Mouse (Mus musculus) urinary bladder, postnatal 4 days (tissue): ENCODE results near the gene Espl1.

Source experiments
- DNase-seq, 2 experiments: peaks; one replicate each; pipeline ENCODE4 v3.0.0; 2021 to 2022; ENCODE audit warnings: low spot score in 2 of 2

The Espl1 gene

GRCm38 (mm10) chr15:102295633-102296367 is at the start of gene Espl1:
Gene Espl1, plus strand, starts transcription at chr15:102296266.
- DNase-seq = peak; percentile 85 to 94

- peak; percentile 95 to 98 for DNase-seq
Measured at GRCm38 (mm10) chr15:102246866-102247251, 49.2 kb upstream of the Espl1 start.

GRCm38 (mm10) chr15:102247252-102248130 is 48.6 kb upstream of the Espl1 start:
- peak; percentile 77 for DNase-seq

DNA sequence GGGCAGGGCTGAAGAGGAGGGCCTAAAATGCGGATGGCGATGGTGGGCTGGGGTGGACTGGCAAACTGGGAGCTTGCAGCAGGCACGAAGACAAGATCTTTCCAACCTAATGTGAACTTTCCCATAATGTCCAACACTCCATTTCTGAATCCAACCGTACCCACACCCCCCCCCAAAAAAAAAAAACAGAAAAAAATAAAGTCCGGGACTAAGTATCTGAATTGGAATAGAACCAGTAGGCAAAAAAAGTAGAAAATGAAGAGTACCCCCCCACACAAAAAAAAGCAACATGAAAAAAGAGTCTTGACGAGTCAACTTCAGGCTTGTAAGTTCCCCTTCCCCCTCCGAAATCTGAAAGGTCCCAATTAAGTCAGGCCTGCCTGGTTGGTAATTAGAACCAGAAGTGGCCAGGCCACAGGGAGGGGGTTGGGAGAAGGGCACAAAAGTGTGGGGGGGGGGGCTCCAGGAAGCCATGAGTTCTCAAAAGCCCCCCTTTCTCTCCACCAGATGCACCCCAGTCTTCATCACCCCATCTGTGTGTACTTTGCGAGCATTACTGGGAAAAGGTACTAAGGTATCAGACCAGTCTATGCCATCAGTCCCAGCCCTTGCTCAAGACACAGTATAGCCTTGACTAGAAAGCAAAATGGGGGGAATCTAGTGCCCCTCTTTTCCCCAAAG is 47.8 kb upstream of the Espl1 start:
- DNase-seq = no peak

- no peak for DNase-seq
Measured at GRCm38 (mm10) chr15:102248812-102249191, 47.3 kb upstream of the Espl1 start.

DNA sequence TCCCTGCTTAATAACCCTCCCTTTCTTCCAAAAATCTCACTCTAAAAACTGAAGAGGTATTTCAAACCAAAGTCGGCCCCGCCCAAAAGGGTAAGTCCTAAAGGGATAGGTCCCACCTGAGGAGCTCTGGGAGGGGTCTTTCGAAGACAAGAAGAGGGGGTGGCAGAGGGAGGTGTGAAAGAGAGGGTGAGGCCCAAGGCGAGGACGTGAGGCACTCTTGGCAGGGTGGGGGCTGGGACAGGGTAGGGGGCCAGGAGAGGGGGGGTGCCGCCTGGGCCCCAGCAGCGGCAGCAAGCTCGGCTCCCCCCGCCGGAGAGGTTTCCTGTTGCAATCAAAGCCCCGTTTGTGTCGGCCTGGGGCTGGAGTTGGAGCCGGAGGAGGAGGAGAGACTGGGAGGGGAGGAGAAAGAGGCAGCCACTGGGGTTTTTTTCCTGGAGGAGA is 46.8 kb upstream of the Espl1 start:
- DNase-seq = no peak

DNA sequence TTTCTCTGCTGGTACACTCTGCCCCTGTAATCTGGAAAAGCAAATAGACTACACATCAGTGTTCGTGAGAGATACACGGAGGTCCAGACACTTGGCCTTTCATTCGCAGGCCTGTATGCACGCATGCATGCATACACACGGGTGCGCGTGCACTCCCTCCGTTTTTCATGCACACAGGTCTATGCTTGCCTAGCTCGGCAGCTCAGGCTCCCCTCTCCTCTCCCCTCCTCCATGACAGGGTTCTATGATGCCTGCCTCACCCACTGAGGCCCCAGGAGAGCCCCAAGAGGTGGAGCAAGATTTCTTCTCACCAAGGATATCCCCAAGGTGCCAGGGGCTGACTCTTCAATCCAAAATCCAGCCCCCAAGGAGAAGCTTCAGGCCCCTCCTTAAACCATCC is 46.1 kb upstream of the Espl1 start:
- no peak for DNase-seq

- no peak for DNase-seq
Measured at GRCm38 (mm10) chr15:102250521-102250920, 45.5 kb upstream of the Espl1 start.

GRCm38 (mm10) chr15:102255547-102256255 is 40.4 kb upstream of the Espl1 start:
- DNase-seq = peak in 1 of 2 experiments; percentile 59

DNA sequence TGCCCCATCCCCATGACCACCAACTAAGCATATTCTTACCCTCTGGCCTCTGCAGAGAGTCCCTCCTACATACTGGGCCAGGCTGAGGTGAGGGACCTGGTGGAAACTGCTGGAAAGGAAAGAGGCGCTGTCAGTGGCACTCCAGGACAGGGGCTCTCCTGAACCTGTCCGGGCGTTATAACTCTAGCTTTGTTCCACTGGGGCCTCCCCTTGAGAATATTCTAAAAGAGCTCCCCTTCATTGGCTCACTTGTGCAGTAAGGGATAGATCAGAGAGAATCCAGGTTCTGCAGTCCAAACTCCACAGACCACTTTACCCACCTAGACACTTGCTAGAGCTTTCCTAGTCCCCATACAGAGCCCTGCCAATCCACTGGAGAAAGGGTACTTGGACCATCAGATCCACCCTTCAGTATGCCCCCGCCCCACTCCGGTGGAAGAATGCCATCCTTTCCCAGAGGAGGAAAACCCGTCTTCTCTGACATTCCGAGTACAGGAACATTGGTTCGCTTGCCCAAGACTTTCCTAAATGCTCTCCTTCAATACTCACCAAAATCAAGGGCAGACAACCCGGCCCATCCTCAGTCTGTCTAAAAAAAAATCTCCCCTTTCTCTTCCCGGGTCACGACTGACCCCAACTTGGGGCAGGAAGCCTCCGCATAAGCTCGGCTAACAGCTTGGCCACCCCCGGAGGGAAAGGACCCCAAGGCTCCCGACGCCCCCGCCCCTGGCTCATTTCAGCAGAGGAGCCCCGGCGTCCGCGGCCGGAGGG is 39.5 kb upstream of the Espl1 start:
- DNase-seq = no peak

DNA sequence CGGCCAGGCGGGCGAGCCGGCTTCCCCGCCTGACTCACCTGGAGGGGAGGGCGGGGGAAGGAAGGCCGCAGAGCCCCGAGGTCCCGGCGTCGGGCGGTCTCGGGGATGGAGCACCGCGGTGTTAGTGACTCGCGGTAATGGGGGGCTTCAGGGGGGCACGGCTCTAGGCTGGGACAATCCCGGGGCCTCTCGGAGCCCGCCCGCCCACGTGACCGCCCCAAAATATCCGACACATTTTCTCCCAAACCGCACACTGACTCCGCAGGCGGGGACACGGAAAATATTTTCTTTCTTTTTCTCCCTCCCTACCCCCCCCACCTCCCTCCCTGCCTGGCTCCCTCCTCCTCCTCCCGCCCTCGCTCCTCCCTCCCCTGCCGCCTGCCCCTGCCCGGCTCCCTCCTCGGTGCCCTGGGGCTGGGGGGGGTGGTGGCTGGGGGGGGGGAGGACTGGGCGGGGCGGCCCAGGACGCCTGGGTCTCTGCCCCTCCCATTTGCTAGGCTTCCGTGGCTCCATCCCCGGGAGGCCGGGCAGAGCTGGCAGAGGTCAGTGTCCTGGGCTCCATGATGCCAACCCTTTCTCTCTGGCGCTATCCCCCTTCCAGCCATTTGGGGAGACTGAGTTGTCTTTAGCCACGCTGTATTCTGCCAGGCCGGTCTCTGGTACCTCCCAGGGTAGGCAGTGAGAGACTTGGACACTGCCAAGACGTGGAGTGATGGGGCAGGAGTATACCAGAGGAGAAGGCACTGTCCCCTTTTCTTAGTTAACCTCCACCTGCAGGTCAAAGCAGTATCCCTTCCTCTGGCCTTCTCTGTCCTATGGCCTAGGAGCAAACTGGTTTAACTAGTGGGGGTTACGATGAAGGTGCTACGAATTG is 38.6 kb upstream of the Espl1 start, which contains the start of gene Rarg:
Gene Rarg, minus strand, starts transcription at position 316 of the 874 bp plus-strand sequence.
- DNase-seq = peak in 1 of 2 experiments; percentile 55

DNA sequence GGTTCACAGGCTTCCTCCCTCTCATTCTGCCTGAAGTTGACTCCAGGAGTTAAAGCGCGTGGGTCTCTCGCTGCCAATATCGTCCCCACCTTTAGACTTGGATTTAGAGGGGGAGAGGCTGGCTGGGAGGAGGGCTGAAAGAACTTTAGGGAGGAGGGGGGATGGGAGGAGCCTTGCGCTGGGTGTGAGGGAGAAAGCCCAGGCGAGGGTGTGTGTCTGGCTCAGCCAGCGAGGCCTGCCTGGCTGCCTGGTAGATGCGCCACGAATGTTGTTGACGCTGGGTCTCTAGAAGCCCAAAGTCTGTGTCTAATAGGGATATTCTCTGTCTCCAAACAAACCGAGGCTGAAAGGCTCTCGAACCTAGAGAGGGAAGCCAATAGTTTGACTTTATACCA is 38.0 kb upstream of the Espl1 start:
- DNase-seq = peak in 1 of 2 experiments; percentile 61

DNA sequence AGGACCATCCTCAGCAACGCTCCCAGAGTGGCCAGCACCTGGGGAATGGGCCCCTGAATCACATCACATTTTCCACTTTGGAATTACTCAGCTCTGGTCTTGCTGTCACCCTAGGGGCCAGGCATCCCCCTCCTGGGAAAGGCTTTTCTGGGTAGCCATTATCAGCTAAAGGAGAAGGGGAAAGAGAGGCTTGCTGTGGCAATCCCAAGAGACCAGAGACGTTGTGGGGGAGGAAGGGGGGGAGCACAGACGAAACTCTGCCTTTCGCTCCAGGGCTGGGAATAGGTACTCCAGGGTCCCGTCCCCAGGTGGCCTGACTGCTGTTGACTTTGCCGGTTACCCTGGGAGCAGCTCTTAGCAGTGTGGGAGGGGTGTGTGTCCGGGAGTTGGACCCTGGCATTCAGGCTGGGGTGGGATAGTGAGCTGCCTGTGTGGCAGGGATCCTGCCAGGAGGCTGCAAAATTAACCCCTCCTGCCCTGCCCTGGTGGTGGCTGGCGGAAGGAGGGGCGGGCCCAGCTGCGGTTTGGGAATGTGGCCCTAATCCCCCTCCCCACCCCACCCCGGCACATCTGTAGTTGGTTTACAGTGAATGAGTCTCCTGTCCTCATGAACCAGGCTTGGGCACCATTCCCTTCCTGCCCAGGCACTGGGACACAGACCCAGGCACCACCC is 37.3 kb upstream of the Espl1 start:
- no peak for DNase-seq

GRCm38 (mm10) chr15:102262582-102262981 is 33.5 kb upstream of the Espl1 start:
- no peak for DNase-seq

DNA sequence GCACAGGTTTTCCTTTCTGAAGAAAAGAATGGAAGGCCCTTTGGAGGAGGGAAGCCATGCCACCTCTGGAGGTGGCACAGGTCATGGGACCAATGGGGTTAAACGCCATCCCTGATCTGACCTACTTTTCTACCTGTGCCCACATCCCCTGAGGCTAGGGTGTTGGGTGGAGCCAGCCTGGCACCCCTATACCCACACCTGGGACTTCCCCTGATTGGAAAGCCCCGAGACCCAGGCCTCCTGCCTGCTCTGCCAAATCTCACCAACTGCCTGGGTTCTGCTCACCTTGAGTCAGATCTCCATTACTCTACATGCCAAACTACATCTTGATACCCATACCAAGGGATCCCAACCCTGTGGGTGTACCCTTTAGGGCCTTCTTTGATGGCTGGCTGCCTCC is 33.0 kb upstream of the Espl1 start:
- DNase-seq = no peak

GRCm38 (mm10) chr15:102265548-102265947 is 30.5 kb upstream of the Espl1 start:
- DNase-seq = no peak

DNA sequence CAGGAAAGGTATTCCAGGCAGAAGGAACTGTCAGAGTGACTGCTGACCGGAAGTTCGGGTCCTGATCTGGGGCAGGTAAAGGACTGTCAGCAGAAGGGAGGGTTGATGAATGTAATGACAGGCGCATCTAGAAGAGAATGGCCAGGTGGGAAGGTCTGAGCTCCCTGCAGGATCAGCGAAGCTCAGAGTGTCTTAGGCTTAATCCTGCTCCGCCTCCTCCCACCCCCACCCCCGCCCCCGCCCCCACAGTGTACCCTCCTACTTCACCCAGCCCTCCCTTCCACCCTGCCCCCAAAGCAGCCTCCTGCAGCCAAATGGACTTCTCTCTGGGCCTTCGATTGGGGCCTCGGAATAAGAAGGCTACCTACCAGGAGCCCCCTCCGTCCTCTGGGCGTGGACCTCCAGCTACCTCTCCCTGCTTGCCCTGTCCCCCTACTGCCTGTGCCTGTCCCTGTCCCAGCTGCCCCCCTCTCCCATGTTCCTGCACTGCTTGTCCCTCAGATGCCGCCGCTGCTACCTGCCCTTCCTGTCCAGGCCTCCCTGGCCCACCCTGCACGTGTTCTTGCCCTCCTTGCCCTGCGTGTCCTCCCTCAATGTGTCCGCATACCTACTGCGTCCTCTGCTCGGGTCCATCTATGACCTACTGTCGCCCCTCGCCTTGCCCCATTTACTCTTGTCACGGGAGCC is 25.6 kb upstream of the Espl1 start, which contains the start of gene Gm9918:
Gene Gm9918, plus strand, starts transcription at position 290 of the 687 bp plus-strand sequence.
- no peak for DNase-seq

DNA sequence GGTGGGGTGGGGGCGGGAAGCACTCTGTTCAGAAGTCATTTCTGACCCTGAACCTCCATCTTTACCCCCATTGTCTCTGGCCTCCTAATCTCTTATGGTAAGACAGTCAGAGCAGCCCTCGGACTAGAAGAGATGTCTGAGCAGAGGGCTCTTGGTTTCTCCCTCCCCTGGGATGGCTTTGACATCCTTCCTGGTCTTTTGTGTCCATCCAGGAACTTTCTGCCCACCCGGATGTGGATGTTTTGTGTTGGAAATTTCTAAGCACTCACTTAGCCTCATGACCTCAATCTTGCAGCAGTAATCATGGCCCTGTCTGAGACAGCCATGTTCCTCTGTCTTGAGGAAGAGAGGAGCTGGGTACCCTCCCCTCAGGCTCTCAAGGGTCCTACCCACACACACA is 24.6 kb upstream of the Espl1 start:
- DNase-seq = no peak
